Mouse (Mus musculus) T-helper 1 cell (primary cell): ENCODE data around the gene Cmas.

Experiments
- in situ Hi-C: fragments of 300-600 bp; cut with MboI, MseI; formaldehyde crosslinking; loops from one replicate; pipeline ENCODE4 v1.15.1; 2025; ENCODE audit warnings: high pct_unique_total_duplicates

Gene Cmas

GRCm38 (mm10) chr6:142792241-142792968, 35.9 kb downstream of the Cmas start:
- in situ Hi-C loops = no loop called here

- in situ Hi-C loops = no loop called here
These were observed 37.0 kb downstream of the Cmas start for GRCm38 (mm10) chr6:142793468-142793867.

GRCm38 (mm10) chr6:142795087-142795486, 38.6 kb downstream of the Cmas start:
- in situ Hi-C loops = no loop called here

- in situ Hi-C loops = no loop called here
These were observed 39.4 kb downstream of the Cmas start for GRCm38 (mm10) chr6:142795655-142796441.

GRCm38 (mm10) chr6:142797996-142798395, 41.5 kb downstream of the Cmas start:
- in situ Hi-C loops = no loop called here

- in situ Hi-C loops = no loop called here
These were observed 42.4 kb downstream of the Cmas start for GRCm38 (mm10) chr6:142798837-142799236.

- in situ Hi-C loops = no loop called here
These were observed 43.4 kb downstream of the Cmas start for GRCm38 (mm10) chr6:142799704-142800374.

- in situ Hi-C loops = no loop called here
These were observed 45.2 kb downstream of the Cmas start for GRCm38 (mm10) chr6:142801687-142802086.

GRCm38 (mm10) chr6:142802617-142803525, 46.4 kb downstream of the Cmas start:
- in situ Hi-C loops = no loop called here

GRCm38 (mm10) chr6:142804402-142804801, 47.9 kb downstream of the Cmas start, which contains the start of gene Sult6b2:
Gene Sult6b2 (minus strand): TSS chr6:142804502.
- in situ Hi-C loops = no loop called here

GRCm38 (mm10) chr6:142806326-142806725, 49.8 kb downstream of the Cmas start:
- in situ Hi-C loops = no loop called here

GRCm38 (mm10) chr6:142809373-142810098, 53.0 kb downstream of the Cmas start:
- in situ Hi-C loops = no loop called here

GRCm38 (mm10) chr6:142810239-142810638, 53.8 kb downstream of the Cmas start:
- in situ Hi-C loops = no loop called here

GRCm38 (mm10) chr6:142812969-142813368, 56.5 kb downstream of the Cmas start:
- in situ Hi-C loops = no loop called here

- in situ Hi-C loops = no loop called here
These were observed 57.5 kb downstream of the Cmas start for GRCm38 (mm10) chr6:142814011-142814410.

- in situ Hi-C loops = no loop called here
These were observed 58.0 kb downstream of the Cmas start for GRCm38 (mm10) chr6:142814495-142814921.

GRCm38 (mm10) chr6:142815513-142815912, 59.0 kb downstream of the Cmas start:
- in situ Hi-C loops = no loop called here

- in situ Hi-C loops = no loop called here
These were observed 61.8 kb downstream of the Cmas start for GRCm38 (mm10) chr6:142818306-142818705.

- in situ Hi-C loops = no loop called here
These were observed 66.7 kb downstream of the Cmas start for GRCm38 (mm10) chr6:142823008-142823787.
